Mouse (Mus musculus): ENCODE data around the gene Rap1a. TPM values are rescaled to one million over a fixed set of nuclear protein-coding genes. Genes with fewer than 3 reads are reported as not detected.

Gene Rap1a
- polyA plus RNA-seq, 1 experiment from 2014 or later = 166 TPM

GRCm38 (mm10) chr3:105799375-105799774 is 1.8 kb downstream of the Rap1a start:
- TF ChIP-seq CTCF (IDR thresholded peaks at IDR 0.05) = no peak
- no peak for TF ChIP-seq EP300 (IDR thresholded peaks at IDR 0.05)
- Histone ChIP-seq H3K27me3 (replicated peaks; ENCODE audit: insufficient read depth, low read length) (no peaks in the 10 kb centered on the region), H3K36me3 (ENCODE audit: insufficient read depth, low read length) (no peaks in the 10 kb centered on the region), H3K27ac (ENCODE audit: low read length) (no peak overlapping the region), H3K9ac (replicated peaks; ENCODE audit: low read depth) (no peak overlapping the region), H3K9me3 (ENCODE audit: low read length) (no peaks in the 10 kb centered on the region), H3K4me1 (ENCODE audit: insufficient read depth, low read depth, low read length) (peaks cover 12% of the 10 kb centered on the region; the same call in 1 of the 2 replicates), H3K4me3 (ENCODE audit: low read depth, low read length) (peak overlapping the region; percentile 91), H3K4me2 (replicated peaks; ENCODE audit: low read depth, low read length) (peak overlapping the region; percentile 73)
- DNase-seq (ENCODE audit: low spot score) (no peak), ATAC-seq (no peak)
- WGBS = 68% methylated on average over 4 of the region's 4 CpGs

GRCm38 (mm10) chr3:105798770-105799169 is 2.4 kb downstream of the Rap1a start:
- no peaks in the 10 kb centered on the region for H3K27me3 ChIP-seq (replicated peaks; ENCODE audit: insufficient read depth, low read length)
- H3K36me3 ChIP-seq (ENCODE audit: insufficient read depth, low read length) = no peaks in the 10 kb centered on the region
- H3K4me2 ChIP-seq (replicated peaks; ENCODE audit: low read depth, low read length) = peak overlapping the region; percentile 73
- peaks cover 12% of the 10 kb centered on the region; the same call in 1 of the 2 replicates for H3K4me1 ChIP-seq (ENCODE audit: insufficient read depth, low read depth, low read length)
- no peak for DNase-seq (ENCODE audit: low spot score)
- H3K9me3 ChIP-seq (ENCODE audit: low read length) = no peaks in the 10 kb centered on the region
- no peak overlapping the region for H3K9ac ChIP-seq (replicated peaks; ENCODE audit: low read depth)
- TF ChIP-seq CTCF (IDR thresholded peaks at IDR 0.05) = no peak
- TF ChIP-seq EP300 (IDR thresholded peaks at IDR 0.05) = no peak
- 68% methylated on average over 2 of the region's 2 CpGs for WGBS
- no peak overlapping the region; the same call in 1 of the 2 replicates for H3K27ac ChIP-seq (ENCODE audit: low read length)
- no peak for ATAC-seq
- H3K4me3 ChIP-seq (ENCODE audit: low read depth, low read length) = peak overlapping the region; percentile 91; the same call in 1 of the 2 replicates

GRCm38 (mm10) chr3:105797427-105797826 is 3.7 kb downstream of the Rap1a start:
- no peak overlapping the region for H3K27ac ChIP-seq (ENCODE audit: low read length)
- DNase-seq (ENCODE audit: low spot score) (no peak), ATAC-seq (no peak)
- TF ChIP-seq EP300 (IDR thresholded peaks at IDR 0.05) = no peak
- TF ChIP-seq CTCF (IDR thresholded peaks at IDR 0.05) = no peak
- 54% methylated on average over 2 of the region's 2 CpGs for WGBS
- H3K9ac ChIP-seq (replicated peaks; ENCODE audit: low read depth) = no peak overlapping the region
- H3K36me3 ChIP-seq (ENCODE audit: insufficient read depth, low read length) = no peaks in the 10 kb centered on the region
- no peak overlapping the region for H3K4me2 ChIP-seq (replicated peaks; ENCODE audit: low read depth, low read length)
- H3K4me3 ChIP-seq (ENCODE audit: low read depth, low read length) = no peak overlapping the region
- H3K4me1 ChIP-seq (ENCODE audit: insufficient read depth, low read depth, low read length) = peaks cover 12% of the 10 kb centered on the region; the same call in 1 of the 2 replicates
- H3K27me3 ChIP-seq (replicated peaks; ENCODE audit: insufficient read depth, low read length) = no peaks in the 10 kb centered on the region
- H3K9me3 ChIP-seq (ENCODE audit: low read length) = no peaks in the 10 kb centered on the region

GRCm38 (mm10) chr3:105796761-105797160 is 4.4 kb downstream of the Rap1a start:
- no peaks in the 10 kb centered on the region for H3K36me3 ChIP-seq (ENCODE audit: insufficient read depth, low read length)
- no peak for DNase-seq (ENCODE audit: low spot score)
- TF ChIP-seq EP300 (IDR thresholded peaks at IDR 0.05) (no peak), CTCF (IDR thresholded peaks at IDR 0.05) (no peak)
- 71% methylated on average over 4 of the region's 4 CpGs for WGBS
- H3K4me2 ChIP-seq (replicated peaks; ENCODE audit: low read depth, low read length) = no peak overlapping the region
- no peak overlapping the region for H3K4me3 ChIP-seq (ENCODE audit: low read depth, low read length)
- ATAC-seq = no peak
- H3K9ac ChIP-seq (replicated peaks; ENCODE audit: low read depth) = no peak overlapping the region
- H3K9me3 ChIP-seq (ENCODE audit: low read length) = no peaks in the 10 kb centered on the region
- no peaks in the 10 kb centered on the region for H3K27me3 ChIP-seq (replicated peaks; ENCODE audit: insufficient read depth, low read length)
- peaks cover 12% of the 10 kb centered on the region; the same call in 1 of the 2 replicates for H3K4me1 ChIP-seq (ENCODE audit: insufficient read depth, low read depth, low read length)
- H3K27ac ChIP-seq (ENCODE audit: low read length) = no peak overlapping the region

- H3K4me2 ChIP-seq (replicated peaks; ENCODE audit: low read depth, low read length) = no peak overlapping the region
- H3K27me3 ChIP-seq (replicated peaks; ENCODE audit: insufficient read depth, low read length) = no peaks in the 10 kb centered on the region
- DNase-seq (ENCODE audit: low spot score) (no peak), ATAC-seq (no peak)
- no peak overlapping the region for H3K27ac ChIP-seq (ENCODE audit: low read length)
- no peak overlapping the region for H3K4me3 ChIP-seq (ENCODE audit: low read depth, low read length)
- H3K9ac ChIP-seq (replicated peaks; ENCODE audit: low read depth) = no peak overlapping the region
- peaks cover 10% of the 10 kb centered on the region; the same call in 1 of the 2 replicates for H3K4me1 ChIP-seq (ENCODE audit: insufficient read depth, low read depth, low read length)
- TF ChIP-seq CTCF (IDR thresholded peaks at IDR 0.05) (no peak), EP300 (IDR thresholded peaks at IDR 0.05) (no peak)
- no peaks in the 10 kb centered on the region for H3K9me3 ChIP-seq (ENCODE audit: low read length)
- WGBS = 66% methylated on average over 1 of the region's 1 CpGs
- H3K36me3 ChIP-seq (ENCODE audit: insufficient read depth, low read length) = peaks cover 4% of the 10 kb centered on the region; the same call in 1 of the 2 replicates
These were observed 6.8 kb downstream of the Rap1a start for GRCm38 (mm10) chr3:105794309-105794708.

- Histone ChIP-seq H3K4me2 (replicated peaks; ENCODE audit: low read depth, low read length) (no peak overlapping the region), H3K27me3 (replicated peaks; ENCODE audit: insufficient read depth, low read length) (no peaks in the 10 kb centered on the region), H3K9ac (replicated peaks; ENCODE audit: low read depth) (no peak overlapping the region), H3K27ac (ENCODE audit: low read length) (no peak overlapping the region), H3K9me3 (ENCODE audit: low read length) (no peaks in the 10 kb centered on the region), H3K36me3 (ENCODE audit: insufficient read depth, low read length) (peaks cover 4% of the 10 kb centered on the region; the same call in 1 of the 2 replicates), H3K4me1 (ENCODE audit: insufficient read depth, low read depth, low read length) (no peaks in the 10 kb centered on the region), H3K4me3 (ENCODE audit: low read depth, low read length) (no peak overlapping the region)
- ATAC-seq (no peak), DNase-seq (ENCODE audit: low spot score) (no peak)
- WGBS = 74% methylated on average over 7 of the region's 7 CpGs
- TF ChIP-seq CTCF (IDR thresholded peaks at IDR 0.05) (no peak), EP300 (IDR thresholded peaks at IDR 0.05) (no peak)
These were observed 8.8 kb downstream of the Rap1a start for GRCm38 (mm10) chr3:105792309-105792708.

GRCm38 (mm10) chr3:105791129-105791528 is 10.0 kb downstream of the Rap1a start:
- 87% methylated on average over 2 of the region's 2 CpGs for WGBS
- no peak overlapping the region for H3K4me3 ChIP-seq (ENCODE audit: low read depth, low read length)
- DNase-seq (ENCODE audit: low spot score) = no peak
- no peak overlapping the region for H3K9ac ChIP-seq (replicated peaks; ENCODE audit: low read depth)
- TF ChIP-seq CTCF (IDR thresholded peaks at IDR 0.05) (no peak), EP300 (IDR thresholded peaks at IDR 0.05) (no peak)
- peaks cover 4% of the 10 kb centered on the region; the same call in 1 of the 2 replicates for H3K36me3 ChIP-seq (ENCODE audit: insufficient read depth, low read length)
- no peaks in the 10 kb centered on the region for H3K9me3 ChIP-seq (ENCODE audit: low read length)
- no peaks in the 10 kb centered on the region for H3K27me3 ChIP-seq (replicated peaks; ENCODE audit: insufficient read depth, low read length)
- no peak overlapping the region for H3K27ac ChIP-seq (ENCODE audit: low read length)
- no peak overlapping the region for H3K4me2 ChIP-seq (replicated peaks; ENCODE audit: low read depth, low read length)
- ATAC-seq = no peak
- no peaks in the 10 kb centered on the region for H3K4me1 ChIP-seq (ENCODE audit: insufficient read depth, low read depth, low read length)
